Mouse (Mus musculus): ENCODE results near the gene Chst1. TPM values are rescaled to one million over a fixed set of nuclear protein-coding genes. Genes with fewer than 3 reads are reported as not detected.
A peak's percentile ranks its signal among the peaks of the same experiment; 100 is the strongest.

The Chst1 gene
- polyA plus RNA-seq, 1 experiment, result 43.6 TPM

GRCm38 (mm10) chr2:92609704-92610379 is 10.3 kb downstream of the Chst1 start:
- DNase-seq (ENCODE audit: low read depth), result peak; percentile 54

DNA sequence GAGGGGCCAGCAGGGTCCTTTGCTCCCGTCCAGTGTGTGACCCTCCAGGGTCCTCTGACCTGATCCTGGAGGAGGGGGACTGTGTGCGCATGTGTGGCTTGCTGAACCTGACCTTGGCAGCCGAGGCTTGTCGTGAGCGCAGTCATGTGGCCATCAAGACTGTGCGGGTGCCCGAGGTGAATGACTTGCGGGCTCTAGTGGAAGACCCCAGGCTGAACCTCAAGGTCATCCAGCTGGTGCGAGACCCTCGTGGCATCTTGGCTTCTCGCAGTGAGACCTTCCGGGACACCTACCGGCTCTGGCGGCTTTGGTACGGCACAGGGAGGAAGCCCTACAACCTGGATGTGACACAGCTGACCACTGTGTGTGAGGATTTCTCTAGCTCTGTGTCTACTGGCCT is 14.1 kb downstream of the Chst1 start:
- no peak for DNase-seq (ENCODE audit: low read depth)

DNA sequence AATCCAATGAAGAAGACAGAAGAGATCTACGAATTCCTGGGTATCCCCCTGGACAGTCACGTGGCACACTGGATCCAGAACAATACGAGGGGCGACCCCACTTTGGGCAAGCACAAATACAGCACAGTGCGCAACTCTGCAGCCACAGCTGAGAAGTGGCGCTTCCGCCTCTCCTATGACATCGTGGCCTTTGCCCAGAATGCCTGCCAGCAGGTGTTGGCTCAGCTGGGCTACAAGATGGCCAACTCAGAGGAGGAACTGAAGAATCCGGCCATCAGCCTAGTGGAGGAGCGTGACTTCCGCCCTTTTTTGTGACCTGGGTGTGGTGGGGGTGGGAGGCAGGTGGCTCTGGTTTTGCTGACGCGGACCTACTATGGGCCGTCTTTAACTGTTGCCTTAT is 14.6 kb downstream of the Chst1 start:
- DNase-seq (ENCODE audit: low read depth), result no peak

- no peak for DNase-seq (ENCODE audit: low read depth)
Measured at GRCm38 (mm10) chr2:92617077-92617756, 17.7 kb downstream of the Chst1 start.

- no peak for DNase-seq (ENCODE audit: low read depth)
Measured at GRCm38 (mm10) chr2:92618016-92618415, 18.5 kb downstream of the Chst1 start.

GRCm38 (mm10) chr2:92627633-92628032 is 28.1 kb downstream of the Chst1 start:
- DNase-seq (ENCODE audit: low read depth), result no peak

DNA sequence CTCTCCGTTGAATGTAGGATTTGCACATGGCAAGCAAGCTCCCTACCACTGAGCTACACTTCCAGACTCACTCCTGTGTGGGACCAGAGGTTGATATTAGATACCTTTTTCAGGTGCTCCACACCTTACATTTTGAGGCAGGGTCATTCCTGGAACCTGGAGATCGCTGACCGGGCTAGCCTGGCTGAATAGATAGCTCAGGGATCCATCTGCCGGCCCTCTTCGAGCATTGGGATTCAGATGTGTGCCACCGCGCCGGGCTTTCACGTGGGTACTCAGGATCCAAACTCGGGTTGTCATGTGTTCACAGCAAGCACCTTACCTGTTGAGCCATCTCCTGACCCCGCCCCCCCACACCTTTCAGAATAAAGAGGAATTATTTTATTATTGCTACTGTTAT is 31.3 kb downstream of the Chst1 start:
- DNase-seq (ENCODE audit: low read depth), result no peak

DNA sequence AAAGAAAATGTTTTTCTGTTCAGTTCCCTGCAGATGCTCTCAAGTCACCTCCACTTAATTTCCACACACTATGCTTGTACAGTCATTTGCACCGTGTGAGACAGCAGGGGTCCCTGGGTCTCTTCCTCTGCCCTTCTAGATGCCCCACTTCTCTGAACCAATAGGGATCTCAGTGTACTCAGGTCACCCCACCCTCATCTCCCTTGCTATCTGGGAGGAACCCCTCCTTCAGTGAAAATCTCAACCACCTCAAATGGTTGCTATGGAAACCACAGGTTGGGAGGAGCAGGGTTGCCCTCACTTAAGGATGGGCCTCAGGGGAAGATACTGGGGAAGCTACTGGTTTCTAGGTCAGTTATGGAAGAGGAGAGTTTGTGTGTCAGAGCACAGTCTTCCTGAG is 32.5 kb downstream of the Chst1 start:
- DNase-seq (ENCODE audit: low read depth), result no peak

DNA sequence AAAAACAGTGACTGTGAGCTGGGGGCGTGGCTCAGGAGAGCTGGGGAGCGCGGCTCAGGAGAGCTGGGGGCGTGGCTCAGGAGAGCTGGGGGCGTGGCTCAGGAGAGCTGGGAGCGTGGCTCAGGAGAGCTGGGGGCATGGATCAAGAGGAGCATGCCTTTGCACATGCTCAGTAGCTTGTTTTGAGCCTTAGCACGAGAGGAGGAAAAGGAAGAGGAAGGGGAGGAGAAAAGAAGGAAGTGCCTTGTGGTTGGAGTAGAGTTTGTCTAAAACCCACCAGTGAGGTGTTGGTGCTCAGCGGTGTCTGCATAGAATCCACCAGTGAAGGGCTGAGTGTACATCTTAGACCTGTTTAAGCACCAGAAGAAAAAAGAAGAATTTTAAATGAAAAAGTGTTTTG is 41.0 kb downstream of the Chst1 start:
- DNase-seq (ENCODE audit: low read depth), result no peak

- DNase-seq (ENCODE audit: low read depth), result no peak
Measured at GRCm38 (mm10) chr2:92645282-92646037, 46.0 kb downstream of the Chst1 start.

DNA sequence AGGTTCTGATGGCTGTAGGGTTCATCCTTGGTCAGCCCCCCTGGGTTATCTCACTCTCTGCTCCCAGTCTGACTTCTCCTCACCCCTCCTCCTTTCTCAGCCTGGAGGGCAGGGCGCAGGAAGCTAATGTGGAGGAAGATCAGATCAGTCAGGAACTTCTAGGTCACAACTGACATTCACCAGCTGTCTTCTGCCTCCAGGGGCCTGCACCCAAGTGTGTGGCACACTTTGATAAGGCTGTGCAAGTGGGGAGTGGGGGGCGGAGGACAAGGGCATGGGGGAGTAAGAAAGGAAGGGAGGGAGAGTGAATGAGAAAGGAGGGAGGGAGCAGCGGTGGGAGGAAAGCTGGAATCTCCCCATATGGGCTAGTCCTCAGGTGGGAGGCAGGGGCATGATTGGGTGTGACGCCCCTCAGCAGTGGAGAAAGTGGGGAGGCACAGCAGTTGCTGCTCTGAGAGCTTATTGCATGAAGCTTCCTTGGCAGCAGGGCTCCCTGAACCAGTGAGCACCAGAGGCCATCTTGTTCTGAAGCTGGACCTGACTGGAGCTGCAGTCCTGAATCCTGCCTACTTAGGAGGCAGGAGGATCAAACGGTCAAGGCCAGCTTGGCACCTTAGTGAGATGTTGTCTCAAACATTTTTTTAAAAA is 49.8 kb downstream of the Chst1 start:
- no peak for DNase-seq (ENCODE audit: low read depth)

GRCm38 (mm10) chr2:92650428-92650827 is 50.9 kb downstream of the Chst1 start:
- DNase-seq (ENCODE audit: low read depth), result no peak

GRCm38 (mm10) chr2:92651294-92651816 is 51.8 kb downstream of the Chst1 start:
- no peak for DNase-seq (ENCODE audit: low read depth)

GRCm38 (mm10) chr2:92657189-92657588 is 57.7 kb downstream of the Chst1 start:
- DNase-seq (ENCODE audit: low read depth), result no peak

DNA sequence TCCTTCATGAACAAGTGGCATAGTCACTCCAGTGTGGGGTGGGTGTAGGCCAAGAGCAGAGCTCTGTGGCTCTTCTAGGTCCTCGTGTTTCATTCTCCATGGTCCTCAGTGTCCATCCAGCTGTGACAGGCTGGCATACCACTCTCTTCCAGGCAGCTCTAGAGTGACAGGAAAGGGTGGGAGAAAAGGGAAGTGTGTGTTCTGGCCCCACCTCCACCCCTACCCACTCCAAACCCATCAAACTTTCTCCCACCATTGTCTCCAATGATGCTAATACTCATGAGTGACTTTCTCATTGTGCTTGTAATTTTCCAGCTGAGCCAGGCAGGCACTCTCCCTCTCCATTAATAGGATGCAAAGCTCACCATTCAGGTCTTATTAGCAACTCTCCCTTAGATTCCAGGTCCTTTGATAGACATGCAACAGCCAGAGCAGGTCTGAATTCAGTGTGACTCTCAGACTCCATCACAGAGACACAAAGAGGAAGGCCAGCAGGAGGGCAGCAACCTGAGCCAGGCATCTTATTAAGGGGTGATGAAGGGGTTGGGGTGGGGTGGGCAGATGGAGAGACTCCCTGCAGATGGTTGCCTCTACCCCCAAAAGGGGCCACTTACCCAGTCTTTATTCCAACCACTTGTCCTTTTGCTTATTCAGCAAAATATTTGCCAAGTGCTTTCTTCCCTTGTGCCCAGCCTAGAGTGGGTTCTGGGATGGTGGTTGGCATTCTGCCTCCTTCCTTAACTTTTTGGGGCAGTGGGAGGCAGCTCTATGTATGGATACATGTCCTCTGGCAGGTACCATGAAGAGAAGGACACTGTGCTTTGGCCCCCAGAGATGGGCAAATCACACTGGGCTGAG is 59.0 kb downstream of the Chst1 start:
- DNase-seq (ENCODE audit: low read depth), result no peak

GRCm38 (mm10) chr2:92659491-92660035 is 60.1 kb downstream of the Chst1 start:
- no peak for DNase-seq (ENCODE audit: low read depth)

DNA sequence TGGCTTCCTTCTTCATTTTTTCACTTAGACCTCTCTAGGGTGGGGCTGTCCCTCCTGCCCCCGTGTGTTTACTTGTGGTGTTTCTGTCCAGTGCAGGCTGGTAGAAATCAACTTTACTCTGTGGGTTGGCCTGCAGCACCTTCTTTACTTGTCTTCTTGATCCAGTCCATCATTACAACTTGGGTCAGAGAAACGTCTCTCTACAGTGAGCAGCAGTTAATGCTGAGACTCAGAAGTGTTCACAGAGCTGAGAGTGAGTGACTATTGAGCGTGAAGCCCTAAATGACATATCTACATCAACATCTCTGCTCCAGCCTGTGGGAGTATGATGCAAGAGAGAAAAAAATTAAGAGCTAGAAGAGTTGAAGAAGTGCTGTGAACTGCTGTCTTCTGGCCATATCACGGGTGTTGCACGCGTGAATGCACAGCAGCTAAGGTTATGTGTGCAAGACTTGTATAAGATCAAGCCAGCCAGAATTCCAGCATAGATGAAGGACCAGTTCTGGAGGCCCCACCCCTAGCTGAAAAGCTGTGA is 63.1 kb downstream of the Chst1 start:
- no peak for DNase-seq (ENCODE audit: low read depth)
